Mouse (Mus musculus) bone marrow, adult 2 months (tissue): ENCODE results near the gene Tnfrsf25.

Source experiments
- CTCF ChIP-seq: fragments of 200-500 bp; IDR thresholded peaks from 2 replicates; pipeline ENCODE4 v1.5.1; 2011; ENCODE audit warnings: low read length, control low read depth; ENCODE audit not compliant: control insufficient read depth, insufficient read depth
- POLR2A ChIP-seq: fragments of 200-500 bp; IDR thresholded peaks from 2 replicates; pipeline ENCODE4 v1.6.1; 2011; ENCODE audit warnings: low read depth, mild to moderate bottlenecking, control low read depth, low read length, borderline replicate concordance; ENCODE audit not compliant: control insufficient read depth

DNA sequence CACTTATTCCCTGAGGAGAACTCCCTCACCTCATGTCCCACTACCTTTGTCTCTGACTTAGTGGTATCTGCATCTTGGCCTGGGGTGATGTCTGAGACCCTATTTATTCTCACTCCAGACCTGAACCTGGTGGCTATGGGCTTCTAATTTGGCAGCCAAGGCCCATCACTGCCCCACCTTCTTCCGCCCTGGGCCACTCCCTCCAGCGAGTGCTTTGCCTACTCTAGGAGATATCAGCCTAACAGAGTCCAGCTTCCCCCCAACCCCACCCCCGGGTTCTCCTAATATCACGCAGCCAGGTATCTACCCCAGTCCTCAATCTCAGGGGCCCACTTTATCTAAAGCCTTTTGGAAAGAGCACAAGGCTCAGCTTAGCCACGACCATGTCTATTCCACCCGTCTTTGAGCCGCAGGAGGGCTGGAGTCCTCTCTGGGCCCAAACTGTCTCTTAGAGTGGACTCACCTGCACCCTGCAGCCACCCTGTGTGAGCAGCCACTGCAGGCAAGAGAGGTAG, 35.8 kb downstream of the Tnfrsf25 start:
- TF ChIP-seq CTCF (no peak), POLR2A (no peak)
